ENCODE assay signal across 22 mouse cellular contexts in genomic region chr15:93880302-93880701, GRCm38 (mm10).
"Had no signal": no experiment of that assay in that cellular context is flagged by ENCODE, and none has a peak within 500 bp of the region (broad histone marks: within the 10 kb centered on the region; RNA-seq: fewer than 3 reads in every experiment).

No protein-coding gene starts in this region.

- ATAC-seq: hindbrain, embryonic 16.5 days; intestine, embryonic 15.5 days; intestine, postnatal 0 days had no signal

- H3K27me3 ChIP-seq: heart, embryonic 13.5 days; heart, embryonic 15.5 days; hindbrain, embryonic 12.5 days; intestine, embryonic 15.5 days; limb, embryonic 12.5 days; liver, embryonic 13.5 days had no signal

- DNase-seq: gastrocnemius, adult 2 months; gastrocnemius, postnatal 10 days; gastrocnemius, postnatal 25 days; heart, adult 2 months; heart, postnatal 4 days; kidney, adult 18-20 months; kidney, adult 8-10 months; liver; liver, embryonic 13.5 days had no signal

- H3K4me2 ChIP-seq: heart, embryonic 11.5 days; heart, embryonic 13.5 days; heart, embryonic 15.5 days; hindbrain, embryonic 12.5 days; hindbrain, embryonic 14.5 days; intestine, embryonic 15.5 days; liver, embryonic 11.5 days; liver, embryonic 13.5 days had no signal

- H3K27ac ChIP-seq: gastrocnemius, adult 2 months; heart, adult 2 months; heart, embryonic 13.5 days; heart, embryonic 15.5 days; hindbrain, embryonic 10.5 days; hindbrain, embryonic 12.5 days; hindbrain, embryonic 14.5 days; intestine, embryonic 15.5 days; layer of hippocampus, adult 2 months; liver, embryonic 13.5 days had no signal

- H3K9me3 ChIP-seq: heart, embryonic 13.5 days; heart, embryonic 15.5 days; hindbrain, embryonic 10.5 days; hindbrain, embryonic 12.5 days; intestine, embryonic 15.5 days; limb, embryonic 10.5 days; limb, embryonic 12.5 days; liver, embryonic 13.5 days had no signal

- H3K9ac ChIP-seq: heart, embryonic 13.5 days; heart, embryonic 15.5 days; hindbrain, embryonic 12.5 days; hindbrain, embryonic 14.5 days; intestine, embryonic 15.5 days; limb, embryonic 12.5 days; liver, embryonic 13.5 days had no signal

- H3K36me3 ChIP-seq: heart, embryonic 13.5 days; heart, embryonic 15.5 days; hindbrain, embryonic 10.5 days; hindbrain, embryonic 12.5 days; intestine, embryonic 15.5 days; limb, embryonic 10.5 days; limb, embryonic 12.5 days; liver, embryonic 13.5 days had no signal

- H3K4me1 ChIP-seq: heart, embryonic 13.5 days; hindbrain, embryonic 10.5 days; hindbrain, embryonic 12.5 days; intestine, embryonic 15.5 days; liver, embryonic 13.5 days had no signal

- H3K4me3 ChIP-seq: gastrocnemius, adult 2 months; heart, adult 2 months; heart, embryonic 13.5 days; heart, embryonic 15.5 days; hindbrain, embryonic 10.5 days; hindbrain, embryonic 12.5 days; intestine, embryonic 15.5 days; layer of hippocampus, adult 2 months; limb, embryonic 10.5 days; limb, embryonic 12.5 days; liver, embryonic 13.5 days had no signal
